Mouse (Mus musculus) common myeloid progenitor, adult 5-6 weeks (primary cell): Measurements from ENCODE around the gene Gm6882. TPM values are rescaled to one million over a fixed set of nuclear protein-coding genes. Genes with fewer than 3 reads are reported as not detected.
"Not testable (repeated sequence)": the region's sequence is repeated elsewhere in the genome, so short reads cannot be mapped to it uniquely, and the experiment has no call there.

ENCODE experiments used
- ATAC-seq: replicated peaks from 2 replicates; pipeline ENCODE4 v1.8.0; 2016; ENCODE audit warnings: low read depth, mild to moderate bottlenecking, moderate TSS enrichment, inconsistent platforms; ENCODE audit not compliant: poor library complexity, severe bottlenecking
- total RNA-seq: library from RNA; stranded (forward); fragments of 200-1000, 187-1606 nt; gene quantifications from 2 replicates; pipeline ENCODE4 v1.2.3, GENCODE M21; 2017

The Gm6882 gene
- not detected in 2 replicates for total RNA-seq

GRCm38 (mm10) chr7:21432645-21433044 lies at the start of gene Gm6882:
Gm6882 (minus strand) TSS chr7:21432745.
- not testable (repeated sequence) for ATAC-seq

Other genes starting within 250 kb of the Gm6882 start
- not detected in 2 replicates for gene Gm5157, start 242.3 kb downstream of the Gm6882 start, total RNA-seq
- not detected in 2 replicates for gene Vmn1r124, start 172.1 kb downstream of the Gm6882 start, total RNA-seq
- gene Vmn1r125, start 160.6 kb downstream of the Gm6882 start, total RNA-seq: not detected in 2 replicates
- not detected in 2 replicates for gene Vmn1r126, start 131.3 kb downstream of the Gm6882 start, total RNA-seq
- not detected in 2 replicates for gene Vmn1r127, start 112.9 kb downstream of the Gm6882 start, total RNA-seq
- not detected in 2 replicates for gene Vmn1r128, start 83.4 kb downstream of the Gm6882 start, total RNA-seq
- gene Vmn1r129, start 71.5 kb downstream of the Gm6882 start, total RNA-seq: not detected in 2 replicates
- gene Vmn1r130, start 79.0 kb upstream of the Gm6882 start, total RNA-seq: not detected in 2 replicates
- not detected in 2 replicates for gene Vmn1r131, start 113.3 kb upstream of the Gm6882 start, total RNA-seq
- gene Vmn1r132, start 181.3 kb upstream of the Gm6882 start, total RNA-seq: not detected in 2 replicates